Mouse (Mus musculus): ENCODE results near the gene Ube4a. TPM values are rescaled to one million over a fixed set of nuclear protein-coding genes. Genes with fewer than 3 reads are reported as not detected.

Gene Ube4a
- total and polyA plus RNA-seq, 3 experiments, result 14.6 to 28.3 (median 18.2) TPM

- Histone ChIP-seq H3K27me3 (replicated peaks) (no peaks in the 10 kb centered on the region), H3K36me3 (replicated peaks in 1 of 2; ENCODE audit: control insufficient read depth in 1 of 2, insufficient read depth in 1 of 2, low read length in 1 of 2) (peaks cover 0 to 17% of the 10 kb centered on the region in 2 experiments), H3K79me2 (replicated peaks; ENCODE audit: control insufficient read depth, extremely low read depth, insufficient read depth, poor library complexity, severe bottlenecking) (peaks cover 46% of the 10 kb centered on the region), H3K9ac (ENCODE audit: insufficient read depth, low read depth) (peak within 1 kb of the TSS; percentile 89), H3K9me3 (replicated peaks; ENCODE audit: low read length) (no peaks in the 10 kb centered on the region), H3K4me2 (ENCODE audit: insufficient read depth, low read depth, poor library complexity, severe bottlenecking) (peak within 1 kb of the TSS; percentile 97), H3K27ac (ENCODE audit: insufficient read depth, low read depth) (peak within 1 kb of the TSS; percentile 86), H3K4me3 (replicated peaks in 1 of 3; ENCODE audit: low read depth in 2 of 3, low read length in 2 of 3, poor library complexity in 1 of 3) (peak within 1 kb of the TSS; percentile 92 to 95 (median 94)), H3K4me1 (ENCODE audit: control insufficient read depth in 1 of 2, insufficient read depth in 2 of 2) (peaks cover 7 to 33% of the 10 kb centered on the region in 2 experiments)
- dilution Hi-C loops (cut with MboI; ENCODE audit: extremely low pct_ligation_motif_present, extremely low pct_unique_long_range_greater_than_20kb, low sequenced_read_pairs) (no loop called here), in situ Hi-C loops (cut with MboI; ENCODE audit: low pct_ligation_motif_present, low pct_unique_long_range_greater_than_20kb, low sequenced_read_pairs) (no loop called here)
- DNase-seq (ENCODE audit: extremely low read depth), result peak; percentile 92
- TF ChIP-seq ELF1 (IDR thresholded peaks at IDR 0.05; ENCODE audit: low read depth, low read length) (peak; percentile 67), CHD1 (IDR thresholded peaks at IDR 0.05; ENCODE audit: low read depth, low read length) (no peak), MXI1 (IDR thresholded peaks at IDR 0.05; ENCODE audit: low read depth, low read length) (no peak), ETS1 (conservative IDR thresholded peaks at IDR 0.05; ENCODE audit: low read depth, low read length) (no peak), RCOR1 (conservative IDR thresholded peaks at IDR 0.05; ENCODE audit: low read depth, low read length) (no peak), MEF2A (IDR thresholded peaks at IDR 0.05; ENCODE audit: borderline replicate concordance, low read depth, low read length) (peak; percentile 71; the same call in 1 of the 2 replicates), TCF12 (IDR thresholded peaks at IDR 0.05; ENCODE audit: low read depth, low read length) (peak; percentile 66), EP300 (IDR thresholded peaks at IDR 0.05; ENCODE audit: low read length) (no peak), CTCF (conservative IDR thresholded peaks at IDR 0.05 in 1 of 2, IDR thresholded peaks at IDR 0.05 in 1 of 2; ENCODE audit: low read depth in 2 of 2, low read length in 2 of 2) (no peak), E2F4 (IDR thresholded peaks at IDR 0.05; ENCODE audit: insufficient replicate concordance, low read depth, low read length) (no peak), MYC (IDR thresholded peaks at IDR 0.05; ENCODE audit: low read depth, low read length) (no peak), KAT2A (IDR thresholded peaks at IDR 0.05; ENCODE audit: insufficient replicate concordance, low read length) (peak; percentile 78; the same call in 1 of the 2 replicates), HCFC1 (IDR thresholded peaks at IDR 0.05; ENCODE audit: low read depth, low read length) (peak; percentile 88), MAZ (IDR thresholded peaks at IDR 0.05; ENCODE audit: low read depth, low read length) (peak; percentile 98), NRF1 (IDR thresholded peaks at IDR 0.05; ENCODE audit: low read depth, low read length) (peak; percentile 57; the same call in 1 of the 2 replicates), IRF4 (IDR thresholded peaks at IDR 0.05; ENCODE audit: low read depth, low read length) (peak; percentile 46), ZKSCAN1 (IDR thresholded peaks at IDR 0.05; ENCODE audit: borderline replicate concordance, low read depth, low read length) (peak; percentile 93; the same call in 1 of the 2 replicates), CHD2 (IDR thresholded peaks at IDR 0.05; ENCODE audit: low read length) (peak; percentile 75; the same call in 1 of the 2 replicates), SMC3 (IDR thresholded peaks at IDR 0.05; ENCODE audit: low read depth, low read length) (no peak)
Measured at GRCm38 (mm10) chr9:44881221-44881871, 84.1 kb downstream of the Ube4a start, which contains the start of gene Kmt2a. Gene Kmt2a (minus strand): TSS chr9:44881296.
